Mouse (Mus musculus) spleen, adult 2 months (tissue): ENCODE data around the gene Amigo2. TPM values are rescaled to one million over a fixed set of nuclear protein-coding genes. Genes with fewer than 3 reads are reported as not detected.

Experiments used
- DNase-seq, 2 experiments: peaks; one replicate each; pipeline versions ENCODE4 v3.0.0 to v3.0.0-alpha.2; 2012 to 2021; ENCODE audit warnings: low spot score in 2 of 2, low read depth in 1 of 2
- H3K27ac ChIP-seq: fragments of 200-500 bp; 2 replicates; pipeline ENCODE4 v1.5.1; 2012; ENCODE audit warnings: low read length, inconsistent platforms; ENCODE audit not compliant: insufficient read depth
- H3K27me3 ChIP-seq: fragments of 200-500 bp; 2 replicates; pipeline ENCODE4 v1.6.1; 2012; ENCODE audit warnings: mild to moderate bottlenecking, moderate library complexity, low read length, inconsistent platforms; ENCODE audit not compliant: control insufficient read depth, insufficient read depth
- H3K36me3 ChIP-seq: fragments of 200-500 bp; 2 replicates; pipeline ENCODE4 v1.6.1; 2012; ENCODE audit warnings: mild to moderate bottlenecking, low read length, inconsistent platforms; ENCODE audit not compliant: control insufficient read depth, insufficient read depth
- H3K4me1 ChIP-seq: fragments of 200-500 bp; 2 replicates; pipeline ENCODE4 v1.6.1; 2011; ENCODE audit warnings: inconsistent platforms; ENCODE audit not compliant: control insufficient read depth, insufficient read depth, insufficient read length
- H3K4me3 ChIP-seq: fragments of 200-500 bp; 2 replicates; pipeline ENCODE4 v1.5.1; 2011; ENCODE audit warnings: mild to moderate bottlenecking, inconsistent platforms; ENCODE audit not compliant: insufficient read depth, insufficient read length; ENCODE audit errors: extremely low read depth
- CTCF ChIP-seq: fragments of 200-500 bp; IDR thresholded peaks from 2 replicates; pipeline ENCODE4 v1.5.1; 2011; ENCODE audit warnings: mild to moderate bottlenecking, inconsistent platforms; ENCODE audit not compliant: insufficient read depth, insufficient read length, insufficient replicate concordance; ENCODE audit errors: extremely low read depth
- POLR2A ChIP-seq: fragments of 200-500 bp; IDR thresholded peaks from 2 replicates; pipeline ENCODE4 v1.6.1; 2011; ENCODE audit warnings: low read depth, low read length, inconsistent platforms
- WGBS: fragments of 180-500 bp; shearing (Covaris S2); methylation state at CpG from one replicate; pipeline ENCODE4 v1.1.7; 2018; 5-methylcytosine and 5-hydroxymethylcytosine counted together
- polyA plus RNA-seq: library from polyadenylated mRNA; depleted of rRNA; stranded (reverse); fragments of >200 nt; gene quantifications from 2 replicates; pipeline ENCODE4 v1.2.3, GENCODE M21; 2012

Gene Amigo2
- polyA plus RNA-seq, 1 experiment: 2.0 TPM

DNA sequence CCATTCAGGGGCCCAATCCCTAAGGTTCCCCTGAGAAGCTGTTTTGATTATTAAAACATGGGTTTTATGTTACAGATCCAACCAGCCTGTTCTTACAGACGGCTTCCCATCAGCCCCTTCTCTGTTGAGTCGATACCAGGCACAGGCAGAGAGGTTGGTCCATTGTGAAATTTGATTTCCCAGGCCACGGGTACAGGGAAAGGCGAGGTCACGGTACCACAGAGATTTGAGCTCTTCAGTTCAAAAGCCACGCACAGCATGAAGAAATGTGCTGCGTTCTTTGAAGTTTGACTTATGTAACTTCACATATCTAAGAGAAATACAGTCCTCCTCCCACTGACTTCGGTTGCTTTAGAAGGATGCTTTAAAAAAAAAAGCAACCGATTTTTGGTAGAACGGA, 39.6 kb upstream of the Amigo2 start:
- no peaks in the 10 kb centered on the region for H3K27me3 ChIP-seq
- H3K4me3 ChIP-seq: no peak overlapping the region
- TF ChIP-seq CTCF (no peak), POLR2A (no peak)
- WGBS: 73% methylated on average over 10 of the region's 10 CpGs
- no peaks in the 10 kb centered on the region; the same call in 1 of the 2 replicates for H3K36me3 ChIP-seq
- no peak overlapping the region for H3K27ac ChIP-seq
- H3K4me1 ChIP-seq: peaks cover 5% of the 10 kb centered on the region; the same call in 1 of the 2 replicates
- DNase-seq: no peak

DNA sequence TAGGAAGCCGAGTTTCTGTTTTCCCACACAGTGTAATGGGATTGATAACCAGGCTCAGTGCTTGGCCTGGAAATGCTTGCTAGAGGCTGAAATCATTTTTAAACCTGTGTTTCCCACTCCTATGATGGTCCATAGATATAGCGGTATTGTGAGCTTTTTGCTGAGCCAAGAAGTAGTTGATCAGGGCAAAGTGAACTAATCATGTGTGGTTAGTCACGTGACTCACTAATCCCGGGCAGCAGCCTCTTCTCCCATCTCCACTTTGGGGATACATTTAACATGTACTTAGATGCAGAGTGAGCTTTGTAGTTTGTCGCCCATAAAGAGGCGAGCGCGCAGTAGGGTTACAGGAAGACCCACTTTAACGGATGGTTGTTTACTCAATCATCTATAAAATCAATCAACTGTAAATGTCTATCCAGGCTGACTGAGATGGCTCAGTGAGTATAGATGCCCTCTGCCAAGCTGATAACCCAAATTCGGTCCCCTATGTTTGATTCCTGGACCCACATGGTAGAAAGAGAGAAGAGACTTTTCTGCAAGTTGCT, 38.7 kb upstream of the Amigo2 start:
- H3K27ac ChIP-seq: no peak overlapping the region
- TF ChIP-seq CTCF (no peak), POLR2A (no peak)
- no peak for DNase-seq

DNA sequence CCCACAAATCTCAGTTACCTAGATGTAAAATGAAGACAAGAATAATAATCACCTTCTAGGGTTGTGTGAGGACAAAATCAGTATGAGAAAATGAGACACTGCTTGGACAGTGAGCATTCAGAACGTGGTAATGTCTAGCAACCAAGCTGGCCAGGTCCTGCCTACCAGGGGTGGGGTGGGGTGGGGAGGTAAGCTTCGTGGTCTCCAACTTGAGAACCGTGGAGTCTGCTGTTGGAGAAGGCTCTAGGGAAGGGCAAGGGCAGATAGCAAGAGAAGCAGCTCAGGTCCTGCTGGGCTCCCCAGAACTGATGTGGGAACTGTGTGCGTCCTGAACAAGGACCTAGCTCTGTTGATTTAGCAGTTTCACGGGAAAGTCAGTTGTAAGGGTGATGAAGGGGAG, 37.1 kb upstream of the Amigo2 start:
- DNase-seq: no peak
- TF ChIP-seq POLR2A (no peak), CTCF (no peak)
- Histone ChIP-seq H3K27ac (no peak overlapping the region), H3K4me1 (peaks cover 5% of the 10 kb centered on the region; the same call in 1 of the 2 replicates), H3K27me3 (no peaks in the 10 kb centered on the region), H3K36me3 (no peaks in the 10 kb centered on the region; the same call in 1 of the 2 replicates), H3K4me3 (no peak overlapping the region)
- 76% methylated on average over 5 of the region's 5 CpGs for WGBS

More for the DNA sequence above, 38.7 kb upstream of the Amigo2 start:
- no peaks in the 10 kb centered on the region for H3K27me3 ChIP-seq
- no peak overlapping the region for H3K4me3 ChIP-seq
- WGBS: 92% methylated on average over 10 of the region's 10 CpGs
- H3K4me1 ChIP-seq: peaks cover 5% of the 10 kb centered on the region; the same call in 1 of the 2 replicates
- no peaks in the 10 kb centered on the region; the same call in 1 of the 2 replicates for H3K36me3 ChIP-seq

DNA sequence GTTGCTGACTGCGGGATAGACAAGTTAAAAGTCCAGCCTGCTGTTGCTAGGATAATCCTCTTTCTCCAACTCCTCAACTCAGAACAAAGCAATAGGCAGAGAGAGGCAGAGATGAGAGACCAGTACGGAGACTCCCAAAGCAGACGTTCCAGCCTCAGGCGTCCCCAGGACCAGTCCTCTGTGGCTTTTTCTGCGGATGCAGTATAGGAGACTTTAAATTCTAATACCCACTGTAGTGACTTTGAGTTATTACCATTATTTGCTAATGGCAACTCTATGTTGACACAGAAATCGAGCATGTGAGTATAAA, 35.4 kb upstream of the Amigo2 start:
- Histone ChIP-seq H3K36me3 (no peaks in the 10 kb centered on the region; the same call in 1 of the 2 replicates), H3K4me1 (peaks cover 3% of the 10 kb centered on the region; the same call in 1 of the 2 replicates), H3K27me3 (no peaks in the 10 kb centered on the region), H3K4me3 (no peak overlapping the region), H3K27ac (no peak overlapping the region)
- DNase-seq: no peak
- WGBS: 91% methylated on average over 6 of the region's 6 CpGs
- TF ChIP-seq CTCF (no peak), POLR2A (no peak)

- no peak for TF ChIP-seq CTCF
- no peak for TF ChIP-seq POLR2A
- no peaks in the 10 kb centered on the region; the same call in 1 of the 2 replicates for H3K36me3 ChIP-seq
- 94% methylated on average over 10 of the region's 10 CpGs for WGBS
Measured at GRCm38 (mm10) chr15:97281712-97282571, 34.9 kb upstream of the Amigo2 start.

GRCm38 (mm10) chr15:97280776-97281175, 33.7 kb upstream of the Amigo2 start:
- no peak overlapping the region for H3K4me3 ChIP-seq
- H3K27ac ChIP-seq: no peak overlapping the region
- 85% methylated on average over 9 of the region's 9 CpGs for WGBS
- peaks cover 4% of the 10 kb centered on the region; the same call in 1 of the 2 replicates for H3K4me1 ChIP-seq
- no peaks in the 10 kb centered on the region; the same call in 1 of the 2 replicates for H3K36me3 ChIP-seq
- TF ChIP-seq POLR2A (no peak), CTCF (no peak)
- no peaks in the 10 kb centered on the region for H3K27me3 ChIP-seq
- DNase-seq: no peak

More at GRCm38 (mm10) chr15:97281712-97282571, 34.9 kb upstream of the Amigo2 start:
- Histone ChIP-seq H3K27me3 (no peaks in the 10 kb centered on the region), H3K4me3 (no peak overlapping the region), H3K4me1 (peaks cover under 1% of the 10 kb centered on the region; the same call in 1 of the 2 replicates), H3K27ac (no peak overlapping the region)
- no peak for DNase-seq

DNA sequence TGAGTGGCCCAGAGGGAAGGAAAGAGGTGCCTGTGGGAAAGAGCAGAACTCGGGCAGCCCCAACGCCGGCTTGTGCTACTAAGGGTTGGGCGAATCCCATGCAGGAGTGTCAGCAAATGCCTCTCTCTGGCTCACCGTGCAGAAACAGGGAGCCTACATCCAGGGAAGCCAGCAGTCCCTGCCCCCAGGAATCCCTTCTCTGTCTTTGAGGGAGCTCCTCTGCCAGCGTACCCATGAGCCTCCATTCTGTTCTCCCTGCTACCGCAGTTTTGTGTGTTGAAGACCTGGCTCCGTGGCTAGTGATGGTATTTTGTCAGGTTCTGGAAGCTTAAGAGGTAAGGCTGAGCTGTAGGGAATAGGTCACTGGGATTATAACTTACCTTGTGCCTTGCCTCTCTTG, 33.0 kb upstream of the Amigo2 start:
- Histone ChIP-seq H3K4me3 (no peak overlapping the region), H3K27ac (no peak overlapping the region), H3K4me1 (peaks cover 4% of the 10 kb centered on the region; the same call in 1 of the 2 replicates), H3K36me3 (no peaks in the 10 kb centered on the region; the same call in 1 of the 2 replicates), H3K27me3 (no peaks in the 10 kb centered on the region)
- WGBS: 92% methylated on average over 8 of the region's 8 CpGs
- TF ChIP-seq POLR2A (no peak), CTCF (no peak)
- DNase-seq: no peak
